Mouse (Mus musculus): Measurements from ENCODE around the gene Gm11983.

- TF ChIP-seq GATA1 (IDR thresholded peaks at IDR 0.05; ENCODE audit: borderline replicate concordance, low read length) (no peak), FLI1 (IDR thresholded peaks at IDR 0.05; ENCODE audit: low read length) (no peak)
Observed at GRCm38 (mm10) chr11:6837554-6837953, at the start of gene Gm11983.
